Mouse (Mus musculus) heart, postnatal 0 days (tissue): ENCODE measurements at regions not wholly inside any gene's neighbourhood (a gene's known extent, or its start where the extent isn't known, plus 50 kb on each side); places are given as distances from the start of the nearest gene placed in this dataset.

Experiments used
- CTCF ChIP-seq: IDR thresholded peaks from 2 replicates; pipeline ENCODE4 v1.5.1; 2016; ENCODE audit warnings: antibody characterized with exemption, control low read depth, low read depth
- EP300 ChIP-seq: IDR thresholded peaks from 2 replicates; pipeline ENCODE4 v1.6.1; 2016; ENCODE audit warnings: antibody characterized with exemption, low read depth

DNA sequence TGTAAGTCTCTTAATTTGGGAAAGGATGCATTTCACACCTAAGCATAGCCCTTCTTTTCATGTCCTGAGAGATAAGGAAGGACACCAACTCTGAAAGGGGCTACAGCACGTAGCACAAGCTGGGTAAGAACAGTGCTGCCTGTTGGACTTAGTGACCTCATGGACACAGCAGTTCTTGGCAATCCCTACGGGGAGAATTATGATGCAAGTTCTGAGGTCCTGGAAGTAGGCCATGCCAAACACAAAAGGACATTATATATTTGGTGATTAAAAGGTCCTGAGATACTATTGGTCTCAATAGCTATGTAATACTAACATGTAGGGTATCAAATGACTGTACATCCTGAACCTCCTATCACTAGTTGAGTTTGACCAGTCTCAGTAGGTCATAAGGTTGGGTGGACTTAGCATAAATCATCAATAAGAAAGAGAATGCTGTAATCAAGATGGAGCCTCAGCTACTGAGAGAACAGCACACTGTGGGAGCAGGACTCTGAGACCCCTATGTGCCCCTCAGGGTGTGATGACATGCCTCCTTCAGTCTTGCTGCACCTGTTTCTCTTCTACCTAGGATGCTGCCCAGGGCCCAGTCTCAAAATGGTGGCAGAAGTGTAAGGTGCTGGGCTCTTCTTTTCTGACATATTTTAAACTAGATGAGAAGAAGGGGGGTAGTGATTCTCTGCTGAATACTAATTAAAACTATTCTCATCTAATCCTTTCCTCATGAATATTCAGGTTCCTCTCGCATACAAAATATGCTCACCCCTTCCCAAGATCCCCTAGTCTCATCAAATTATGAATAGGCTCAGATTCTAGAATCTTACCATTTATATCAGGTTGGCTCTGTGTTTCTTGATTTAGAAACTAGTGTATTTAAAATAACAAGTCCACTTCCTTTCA lies 277.5 kb upstream of the Camk1g start:
- TF ChIP-seq CTCF: no peak
- no peak for TF ChIP-seq EP300
